Mouse (Mus musculus): ENCODE measurements around the gene Esr2.
"Not testable (repeated sequence)": the region's sequence is repeated elsewhere in the genome, so short reads cannot be mapped to it uniquely, and the experiment has no call there.

Esr2 gene

GRCm38 (mm10) chr12:76177000-76177863 lies at the start of gene Esr2:
TSS of gene Esr2 (minus strand) at chr12:76177259.
- DNase-seq, result peak; percentile 29

- DNase-seq, result not testable (repeated sequence)
These were observed 45.0 kb upstream of the Esr2 start for GRCm38 (mm10) chr12:76222104-76222503.

GRCm38 (mm10) chr12:76216716-76217115 lies 39.7 kb upstream of the Esr2 start:
- DNase-seq, result no peak

DNA sequence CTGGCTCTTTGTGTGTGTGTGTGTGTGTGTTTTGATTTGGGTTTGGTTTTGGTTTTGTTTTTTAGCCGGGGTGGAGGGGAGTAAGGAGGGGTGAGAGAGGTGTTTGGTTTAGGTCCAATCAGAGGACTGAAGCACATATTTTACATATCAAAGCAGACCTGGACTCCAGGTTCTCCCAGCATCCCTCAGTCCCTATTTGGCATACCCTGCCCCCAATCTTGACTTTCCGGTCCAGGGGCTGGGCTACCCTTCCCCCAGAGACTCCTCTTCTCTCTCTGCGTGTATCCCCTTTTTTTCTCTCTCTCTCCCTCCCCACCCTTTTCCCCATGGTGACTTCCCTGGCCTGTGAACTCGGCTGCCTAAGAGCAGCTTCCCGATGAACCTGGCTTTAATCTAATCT lies 38.1 kb upstream of the Esr2 start:
- DNase-seq, result no peak

GRCm38 (mm10) chr12:76209429-76209974 lies 32.4 kb upstream of the Esr2 start:
- no peak for DNase-seq

GRCm38 (mm10) chr12:76200326-76200725 lies 23.3 kb upstream of the Esr2 start:
- no peak for DNase-seq

DNA sequence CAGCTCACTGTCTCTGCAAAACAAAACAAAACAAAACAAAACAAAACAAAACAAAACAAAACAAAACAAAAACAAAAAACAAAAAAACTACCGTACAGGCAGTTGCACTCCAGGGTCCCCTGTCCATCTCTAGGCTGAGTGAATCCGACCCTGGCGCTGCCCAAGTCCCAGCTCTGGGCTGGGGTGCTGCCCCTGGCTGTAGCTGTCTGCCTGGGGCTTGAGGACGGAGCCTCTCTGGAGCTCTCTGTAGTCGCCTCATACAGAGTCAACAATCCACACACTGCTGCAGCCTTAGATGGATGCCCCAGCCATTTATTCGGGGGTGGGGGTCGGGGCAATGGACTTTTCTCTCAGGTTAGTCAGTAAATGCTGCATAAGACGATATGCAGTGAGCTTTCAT lies 20.0 kb upstream of the Esr2 start:
- no peak for DNase-seq

- peak; percentile 66 for DNase-seq
These were observed 19.6 kb upstream of the Esr2 start for GRCm38 (mm10) chr12:76196709-76197054.

- peak; percentile 65 for DNase-seq
These were observed 19.1 kb upstream of the Esr2 start for GRCm38 (mm10) chr12:76195912-76196708.

- no peak for DNase-seq
These were observed 17.5 kb upstream of the Esr2 start for GRCm38 (mm10) chr12:76194526-76194925.

- no peak for DNase-seq
These were observed 13.9 kb upstream of the Esr2 start for GRCm38 (mm10) chr12:76190940-76191339.

- DNase-seq, result peak; percentile 39
These were observed 10.8 kb upstream of the Esr2 start for GRCm38 (mm10) chr12:76187849-76188248.

DNA sequence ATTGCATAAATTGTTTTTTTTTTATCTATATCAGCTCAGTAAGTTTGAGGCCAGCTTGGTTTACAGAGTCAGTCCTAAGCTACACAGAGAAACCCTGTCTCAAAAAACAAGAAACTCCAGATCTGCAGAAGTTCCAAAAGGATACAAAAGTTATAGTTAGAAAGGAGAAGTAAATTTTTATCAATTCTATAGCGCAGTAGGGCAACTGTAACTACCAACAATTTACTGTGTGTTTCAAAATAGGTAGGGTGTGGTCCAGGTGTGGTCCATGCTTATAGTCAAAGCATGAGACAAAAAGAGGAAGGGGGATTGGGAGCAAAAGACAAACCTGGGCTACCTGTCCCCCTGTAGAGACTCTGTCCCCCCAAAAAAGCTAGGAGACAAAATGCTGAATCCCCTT lies 9.4 kb upstream of the Esr2 start:
- no peak for DNase-seq

DNA sequence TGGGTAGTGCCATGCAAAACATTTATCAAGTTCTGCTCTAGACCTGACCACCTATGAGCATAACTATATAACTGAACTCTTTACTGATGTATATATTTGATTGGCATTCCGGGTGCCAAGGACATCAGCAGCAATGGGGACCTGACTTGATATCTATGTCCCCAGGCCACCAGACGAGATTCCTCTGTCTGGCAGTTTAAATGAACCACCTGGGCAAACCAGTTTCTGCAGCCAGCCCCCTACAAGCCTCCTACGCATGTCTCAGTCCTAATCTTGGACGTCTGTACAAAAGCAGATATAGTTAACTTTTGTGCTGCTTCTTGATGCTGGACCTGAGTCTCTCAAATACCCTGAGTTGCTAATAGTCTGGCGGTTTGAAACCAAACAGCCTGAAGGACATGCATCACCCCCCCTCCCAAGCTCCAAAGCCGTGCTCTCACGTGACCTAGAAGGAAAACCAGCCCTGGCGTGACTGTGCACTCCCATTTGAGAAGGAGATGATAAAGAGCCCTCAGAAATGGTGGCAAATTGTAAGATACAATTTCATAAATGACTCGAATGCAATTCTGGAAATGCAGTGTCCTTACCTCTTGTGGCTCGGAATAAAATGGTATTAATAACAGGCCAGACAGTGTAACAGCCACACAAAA lies 8.2 kb upstream of the Esr2 start:
- no peak for DNase-seq

DNA sequence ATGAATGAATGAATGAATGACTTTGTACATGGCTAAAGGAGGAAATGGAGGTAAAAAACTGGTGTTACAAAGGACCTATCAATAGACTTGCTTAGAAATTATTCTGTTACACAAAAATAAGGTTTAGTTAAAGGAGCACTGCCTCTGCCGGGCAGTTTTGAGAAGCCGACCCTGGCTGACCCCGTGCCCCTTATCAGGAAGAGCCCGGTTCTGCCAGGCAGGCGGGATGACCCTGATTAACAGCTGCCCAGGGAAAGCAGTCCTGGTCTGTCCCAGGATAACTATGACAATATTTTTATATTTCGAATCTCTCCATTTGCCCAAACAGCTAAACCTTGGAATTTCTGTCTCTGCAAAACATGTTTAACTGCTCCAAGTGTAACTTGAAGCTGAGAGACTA lies 7.2 kb upstream of the Esr2 start:
- DNase-seq, result no peak

- DNase-seq, result no peak
These were observed 5.8 kb upstream of the Esr2 start for GRCm38 (mm10) chr12:76182831-76183230.

GRCm38 (mm10) chr12:76181471-76181870 lies 4.4 kb upstream of the Esr2 start:
- no peak for DNase-seq

DNA sequence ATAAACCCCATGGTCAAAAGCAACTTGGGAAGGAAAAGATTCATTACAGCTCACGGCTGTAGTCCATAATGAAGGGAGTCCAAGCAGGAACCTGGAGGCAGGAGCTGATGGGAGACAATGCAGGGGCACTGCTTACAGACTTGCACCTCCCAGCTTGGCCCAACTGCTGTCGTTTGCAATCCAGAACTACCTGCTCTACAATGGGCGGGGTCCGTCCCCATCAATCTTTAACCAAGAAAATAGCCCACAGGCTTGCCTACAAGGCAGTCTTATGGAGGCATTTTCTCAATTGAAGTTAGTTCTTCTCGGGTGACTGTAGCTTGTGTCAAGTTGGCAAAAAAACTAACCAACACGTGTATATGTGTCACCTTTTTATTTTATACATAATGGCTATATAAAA lies 3.4 kb upstream of the Esr2 start:
- no peak for DNase-seq

- no peak for DNase-seq
These were observed 2.5 kb upstream of the Esr2 start for GRCm38 (mm10) chr12:76179527-76179926.

GRCm38 (mm10) chr12:76179051-76179450 lies 2.0 kb upstream of the Esr2 start:
- no peak for DNase-seq

- peak; percentile 77 for DNase-seq
These were observed 932 bp upstream of the Esr2 start for GRCm38 (mm10) chr12:76177864-76178518.

- no peak for DNase-seq
These were observed 11.4 kb downstream of the Esr2 start for GRCm38 (mm10) chr12:76165641-76166040.

GRCm38 (mm10) chr12:76152389-76152788 lies 24.7 kb downstream of the Esr2 start:
- DNase-seq, result not testable (repeated sequence)

Data from right cerebral cortex, postnatal 4 days (tissue).